Mouse (Mus musculus): ENCODE measurements around the gene Eipr1.

Gene Eipr1

DNA sequence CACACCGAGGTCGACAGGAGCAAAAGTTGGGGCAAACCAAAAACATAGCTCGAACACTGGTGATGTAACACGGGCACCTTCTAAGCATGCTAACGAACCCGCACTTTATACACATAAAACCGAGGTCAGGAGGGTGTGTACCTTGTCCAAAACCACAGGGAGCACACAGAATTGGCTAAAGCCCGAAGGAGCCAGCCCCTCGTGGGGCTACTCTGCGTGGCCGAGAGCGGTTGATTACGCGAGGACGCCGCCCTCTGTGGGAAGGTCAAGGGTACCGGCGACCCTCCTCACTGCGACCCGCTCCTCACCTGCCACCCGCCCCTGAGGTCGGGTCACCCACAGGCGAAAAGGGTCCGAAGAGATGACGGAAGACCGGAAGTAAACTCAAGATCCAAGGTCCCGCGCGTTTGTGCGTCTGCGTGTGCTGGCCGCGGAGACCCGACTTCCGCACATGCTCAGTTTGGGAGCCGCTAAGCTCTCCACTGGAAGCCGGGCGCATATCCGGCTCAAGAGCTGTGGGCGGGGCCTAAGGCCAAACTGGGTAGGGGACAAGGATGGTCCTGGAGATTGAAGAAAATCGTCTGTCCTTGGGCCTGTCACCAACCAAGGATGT lies 1.5 kb upstream of the Eipr1 start, which contains the start of gene Trappc12:
Trappc12 (minus strand) TSS at position 452 of the 613 bp plus-strand sequence.
- no peak; the same call in 1 of the 2 replicates for TF ChIP-seq GATA4 (IDR thresholded peaks at IDR 0.05; ENCODE audit: insufficient replicate concordance, low read length)

DNA sequence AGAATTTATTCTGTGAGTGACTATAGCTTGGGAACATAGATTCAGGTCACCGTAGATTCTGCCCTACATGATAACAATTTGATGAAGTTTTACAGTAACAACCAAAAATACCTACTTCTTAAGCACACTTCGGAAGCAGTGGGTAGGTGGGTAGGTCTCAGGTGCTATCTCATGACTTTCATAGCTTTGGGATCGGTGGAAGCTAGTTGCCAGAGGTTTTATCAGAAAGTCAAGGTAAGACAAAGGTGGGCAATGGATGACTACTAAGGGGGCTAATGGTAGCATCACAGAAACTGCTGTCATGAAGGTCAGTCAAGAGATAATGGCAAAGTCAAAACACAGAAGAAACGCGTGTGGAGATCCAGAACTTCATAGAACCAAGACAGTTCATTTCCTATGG lies 727 bp upstream of the Eipr1 start:
- TF ChIP-seq GATA4 (IDR thresholded peaks at IDR 0.05; ENCODE audit: insufficient replicate concordance, low read length): no peak

DNA sequence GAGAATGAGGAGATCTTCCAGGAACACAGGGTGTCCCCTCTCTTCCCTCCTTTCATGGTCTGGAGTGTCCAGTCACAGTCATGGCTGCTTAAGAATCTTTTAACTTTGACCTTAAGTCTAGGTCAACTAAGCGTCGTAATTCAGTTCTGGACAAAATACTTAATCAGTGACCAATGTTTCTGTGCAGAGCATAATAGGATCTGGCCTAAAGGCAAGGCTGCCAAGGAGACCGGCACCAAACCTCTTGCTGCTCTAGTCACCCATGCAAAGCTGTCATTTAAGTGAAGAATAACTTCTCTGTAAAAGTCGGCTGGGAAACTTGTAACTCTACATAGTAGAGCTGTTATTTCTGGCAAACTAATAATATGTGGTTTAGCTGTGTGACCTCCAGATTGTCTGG lies 4.4 kb downstream of the Eipr1 start:
- no peak for TF ChIP-seq GATA4 (IDR thresholded peaks at IDR 0.05; ENCODE audit: insufficient replicate concordance, low read length)

DNA sequence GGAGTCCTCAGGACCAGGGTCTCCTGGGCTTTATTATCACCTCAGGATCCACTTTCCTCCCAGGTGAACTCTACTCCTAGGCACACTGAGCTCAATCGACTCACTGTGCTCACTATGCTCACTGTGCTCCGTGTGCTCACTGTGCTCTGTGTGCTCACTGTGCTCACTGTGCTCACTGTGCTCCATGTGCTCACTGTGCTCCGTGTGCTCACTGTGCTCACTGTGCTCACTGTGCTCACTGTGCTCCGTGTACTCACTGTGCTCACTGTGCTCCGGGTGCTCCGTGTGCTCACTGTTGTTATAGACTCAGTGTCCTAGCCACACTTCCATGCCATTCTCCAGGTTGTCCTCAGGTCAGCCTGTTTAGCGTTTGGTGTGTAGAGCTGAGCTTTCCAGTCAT lies 18.4 kb downstream of the Eipr1 start:
- TF ChIP-seq GATA4 (IDR thresholded peaks at IDR 0.05; ENCODE audit: insufficient replicate concordance, low read length): no peak

DNA sequence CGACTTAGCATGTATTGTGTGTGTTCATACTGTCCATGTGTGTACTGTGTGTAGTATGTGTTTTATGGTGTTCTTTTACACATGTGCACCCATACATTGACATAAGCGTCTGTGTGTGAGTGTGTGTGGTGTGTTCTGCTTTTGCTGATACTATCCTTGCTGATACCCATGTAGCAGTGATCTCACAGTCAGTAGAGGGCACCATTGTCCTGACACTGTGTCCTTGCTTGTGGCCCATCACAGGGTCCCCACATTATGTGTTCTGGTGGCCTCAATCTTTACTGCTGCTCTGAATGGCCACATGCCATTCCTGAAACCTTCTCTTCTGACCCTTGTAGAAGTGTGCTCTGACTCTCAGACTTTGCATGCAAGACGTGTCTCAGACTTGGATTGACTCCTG lies 22.2 kb downstream of the Eipr1 start:
- no peak for TF ChIP-seq GATA4 (IDR thresholded peaks at IDR 0.05; ENCODE audit: insufficient replicate concordance, low read length)

DNA sequence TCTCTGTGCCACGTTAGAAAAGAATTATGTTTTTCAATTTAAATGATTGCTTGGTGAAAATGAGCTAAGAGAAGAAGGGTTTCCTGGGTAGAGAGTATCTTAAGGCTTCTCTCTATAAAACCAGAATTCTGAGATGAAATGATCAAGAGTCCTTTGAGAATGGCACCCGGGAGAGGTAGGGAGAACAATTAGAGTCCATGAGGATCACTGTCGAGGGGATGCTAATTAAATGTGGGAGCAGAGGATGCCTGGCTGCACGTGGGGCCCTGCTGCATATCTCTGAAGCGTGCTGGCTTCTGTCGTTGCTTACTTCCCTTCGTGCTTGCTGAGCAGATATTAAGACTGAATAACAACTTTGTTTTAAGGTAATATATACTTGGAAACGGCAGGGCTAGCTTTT lies 23.5 kb downstream of the Eipr1 start:
- TF ChIP-seq GATA4 (IDR thresholded peaks at IDR 0.05; ENCODE audit: insufficient replicate concordance, low read length): no peak

DNA sequence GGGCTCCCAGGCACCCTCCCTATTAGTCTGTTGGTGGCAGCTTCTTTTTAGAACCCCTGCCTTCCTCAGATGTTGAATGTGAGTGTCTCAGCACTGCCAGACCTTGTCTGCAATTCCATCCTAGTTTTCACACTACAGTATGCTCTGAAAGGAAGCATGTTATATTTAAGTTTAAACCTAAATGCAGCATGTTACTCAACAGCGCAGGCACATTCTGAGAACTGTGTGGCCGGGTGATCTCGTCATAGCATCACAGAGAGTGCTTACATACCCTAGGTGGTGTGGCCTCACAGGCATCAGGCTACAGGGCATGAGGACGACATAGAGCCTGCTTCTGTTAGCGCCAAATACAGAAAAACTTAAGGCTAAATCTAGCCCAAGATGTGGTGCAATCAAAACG lies 24.0 kb downstream of the Eipr1 start:
- no peak for TF ChIP-seq GATA4 (IDR thresholded peaks at IDR 0.05; ENCODE audit: insufficient replicate concordance, low read length)

DNA sequence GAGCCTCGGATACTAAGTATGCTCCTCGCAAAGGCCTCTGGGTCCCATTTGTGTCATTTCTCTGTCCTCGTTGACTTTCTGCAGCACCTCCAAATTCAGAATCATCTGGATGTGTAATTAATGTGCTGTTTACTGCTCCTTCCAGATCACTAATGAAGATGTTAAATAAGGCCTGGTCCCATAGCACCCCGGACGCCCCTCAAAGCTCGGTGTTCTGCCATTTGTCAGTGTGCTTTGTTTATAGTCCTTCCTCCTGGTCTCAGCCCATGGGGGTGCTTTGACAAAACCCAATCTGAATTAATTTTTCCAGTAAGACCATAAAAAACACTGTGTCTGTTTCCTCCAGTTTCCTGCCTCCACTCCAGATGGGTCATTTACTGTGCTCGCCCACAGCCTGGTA lies 28.6 kb downstream of the Eipr1 start:
- no peak for TF ChIP-seq GATA4 (IDR thresholded peaks at IDR 0.05; ENCODE audit: insufficient replicate concordance, low read length)

DNA sequence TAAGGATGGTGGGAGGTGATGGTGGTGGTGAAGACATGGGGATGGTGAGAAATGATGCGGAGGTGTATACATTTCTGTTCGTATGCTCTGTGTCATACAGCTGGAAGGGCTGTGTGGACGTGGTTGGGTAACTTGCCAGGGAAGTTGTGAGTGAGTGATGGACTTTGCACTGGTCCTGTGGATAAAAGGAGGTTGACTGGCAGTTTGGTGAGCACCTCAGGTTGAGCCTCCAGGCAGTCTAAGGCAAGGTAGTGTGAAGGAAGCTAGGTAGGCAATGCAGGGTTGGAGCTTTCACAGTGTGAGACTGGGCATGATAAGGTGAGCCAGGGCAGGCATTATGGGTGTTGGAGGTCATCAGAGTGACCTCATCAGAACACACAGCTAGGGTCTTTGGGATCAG lies 31.0 kb downstream of the Eipr1 start:
- TF ChIP-seq GATA4 (IDR thresholded peaks at IDR 0.05; ENCODE audit: insufficient replicate concordance, low read length): no peak

DNA sequence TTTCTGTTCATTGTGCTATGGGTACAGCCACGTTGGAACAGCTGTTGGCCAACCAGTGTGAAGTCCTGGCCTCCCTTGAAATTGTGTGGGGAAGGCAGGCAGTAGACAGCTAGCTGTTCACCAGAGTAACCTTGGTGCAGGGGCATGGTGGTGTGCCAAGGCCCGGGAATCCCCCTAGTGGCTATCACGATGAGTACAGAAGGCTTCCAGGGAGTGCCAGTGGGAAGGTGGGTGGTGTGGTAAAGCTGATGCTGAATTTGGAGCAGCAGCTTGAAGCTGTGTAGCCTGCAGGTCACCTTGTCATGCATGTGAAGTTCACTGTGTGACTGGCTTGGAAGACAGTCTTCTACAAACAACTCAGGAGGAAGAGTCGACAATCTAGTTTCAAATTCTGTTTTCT lies 32.8 kb downstream of the Eipr1 start:
- TF ChIP-seq GATA4 (IDR thresholded peaks at IDR 0.05; ENCODE audit: insufficient replicate concordance, low read length): no peak

DNA sequence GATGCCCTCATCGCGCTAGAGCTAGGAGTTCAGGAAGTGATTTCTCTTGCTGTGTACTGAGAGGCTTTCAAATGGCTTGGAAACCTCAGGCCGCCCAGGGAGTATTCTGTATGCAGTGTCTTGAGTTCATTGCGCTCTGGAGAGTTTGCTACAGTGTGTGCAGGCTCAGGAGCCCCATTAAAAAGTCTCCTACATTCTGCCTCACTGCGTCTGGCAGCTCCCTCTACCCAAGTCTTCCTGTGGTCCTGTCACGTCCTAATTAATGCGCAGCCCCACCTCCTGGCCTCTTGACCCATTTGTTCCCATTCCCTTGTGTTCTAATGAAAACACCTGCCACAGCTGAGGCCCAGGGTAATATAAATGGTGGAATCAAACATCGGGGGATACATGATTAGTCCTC lies 33.3 kb downstream of the Eipr1 start:
- no peak for TF ChIP-seq GATA4 (IDR thresholded peaks at IDR 0.05; ENCODE audit: insufficient replicate concordance, low read length)

DNA sequence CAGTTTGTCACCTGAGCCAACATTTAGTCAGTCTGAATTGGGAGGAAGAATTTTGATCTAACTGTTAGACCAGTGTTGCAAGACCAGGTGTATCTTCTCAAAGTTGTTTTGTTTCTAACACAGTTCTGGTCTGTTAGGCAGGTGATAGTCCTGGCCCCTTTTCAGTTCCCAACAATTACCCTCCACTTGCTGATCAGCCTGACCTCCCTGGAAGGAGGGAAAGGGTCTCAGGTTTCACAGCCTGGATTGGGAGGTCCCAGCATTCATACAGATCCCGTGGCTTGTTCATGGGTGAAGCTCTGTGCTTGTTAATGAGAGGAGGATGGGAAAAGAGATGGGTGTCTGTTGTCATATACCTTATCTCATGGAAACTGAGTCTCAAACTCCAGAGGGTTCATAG lies 33.7 kb downstream of the Eipr1 start:
- no peak for TF ChIP-seq GATA4 (IDR thresholded peaks at IDR 0.05; ENCODE audit: insufficient replicate concordance, low read length)

DNA sequence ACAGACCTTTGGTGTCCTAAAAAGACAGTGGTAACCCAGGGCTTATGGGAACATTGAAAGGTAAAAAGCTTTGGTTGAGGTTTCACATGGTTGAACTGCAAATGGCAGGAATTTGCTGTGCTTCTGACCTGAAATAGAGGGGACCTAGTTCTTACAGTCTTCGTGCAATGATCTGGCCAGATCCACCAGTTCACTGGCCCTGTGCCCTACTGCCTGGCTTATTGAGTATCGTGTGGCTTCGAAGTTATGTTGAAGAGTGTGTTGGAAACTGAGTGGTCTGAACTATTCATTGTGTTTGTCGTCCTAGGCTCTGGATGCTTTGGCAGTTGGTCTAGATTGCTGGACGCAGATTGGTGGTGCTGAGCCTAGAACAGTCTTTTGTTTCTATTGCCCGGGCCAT lies 34.7 kb downstream of the Eipr1 start:
- no peak for TF ChIP-seq GATA4 (IDR thresholded peaks at IDR 0.05; ENCODE audit: insufficient replicate concordance, low read length)

DNA sequence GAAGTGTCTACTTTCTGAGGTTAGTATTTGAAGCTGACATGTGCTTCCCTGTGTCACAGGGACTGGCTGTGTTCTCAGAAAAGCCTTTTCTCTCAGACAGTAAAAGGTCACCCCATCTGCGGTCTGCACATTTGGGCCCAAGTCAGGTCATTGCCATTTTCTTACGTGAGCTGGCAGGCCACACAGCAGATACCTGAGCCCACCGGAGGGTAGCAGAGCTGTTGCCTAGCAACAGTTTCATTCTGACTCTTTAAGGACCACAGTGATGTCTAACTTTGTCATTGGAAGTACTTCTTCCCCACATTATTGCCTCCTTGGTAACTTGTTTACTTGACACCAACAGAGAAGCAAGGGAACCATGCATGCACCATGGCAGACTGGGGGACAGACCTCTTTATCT lies 41.0 kb downstream of the Eipr1 start:
- TF ChIP-seq GATA4 (IDR thresholded peaks at IDR 0.05; ENCODE audit: insufficient replicate concordance, low read length): no peak

DNA sequence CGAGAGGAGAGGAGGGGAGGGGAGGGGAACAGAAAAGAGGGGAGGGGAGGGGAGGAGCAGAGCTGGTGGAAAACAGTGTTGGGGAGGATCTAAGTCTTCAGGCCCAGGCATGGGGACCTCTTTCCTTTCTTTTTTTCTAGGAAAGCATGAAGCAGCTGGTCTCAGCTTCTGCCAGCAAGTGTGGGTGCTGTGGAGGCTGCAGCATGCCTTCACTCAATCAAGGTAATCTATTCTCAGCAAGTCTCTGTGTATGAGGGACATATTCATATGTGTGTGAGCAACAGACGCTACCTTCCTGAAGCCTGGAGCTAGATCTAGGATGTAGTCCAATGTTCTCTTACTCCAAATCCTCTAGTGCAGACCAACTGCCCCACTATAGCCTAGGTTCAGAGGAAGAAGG lies 42.1 kb downstream of the Eipr1 start:
- TF ChIP-seq GATA4 (IDR thresholded peaks at IDR 0.05; ENCODE audit: insufficient replicate concordance, low read length): no peak

DNA sequence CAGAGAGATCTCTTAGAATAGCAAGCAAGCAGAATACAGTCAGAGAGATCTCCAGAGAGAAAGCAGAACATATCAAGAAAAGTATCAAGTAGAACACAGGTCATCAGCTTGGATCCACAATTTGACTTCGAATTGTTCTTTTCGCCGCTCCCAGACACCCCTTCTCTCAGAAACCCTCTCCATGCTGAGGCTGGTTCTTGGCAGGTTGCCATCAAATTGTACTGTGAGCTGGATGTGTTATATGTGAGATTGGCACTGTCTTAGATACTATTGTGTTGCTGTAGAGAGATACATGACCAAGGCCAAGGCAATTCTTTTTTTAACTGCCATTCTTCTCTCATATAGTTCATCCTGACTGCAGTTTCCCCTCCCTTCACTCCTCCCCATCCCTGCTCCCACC lies 43.4 kb downstream of the Eipr1 start:
- TF ChIP-seq GATA4 (IDR thresholded peaks at IDR 0.05; ENCODE audit: insufficient replicate concordance, low read length): no peak

DNA sequence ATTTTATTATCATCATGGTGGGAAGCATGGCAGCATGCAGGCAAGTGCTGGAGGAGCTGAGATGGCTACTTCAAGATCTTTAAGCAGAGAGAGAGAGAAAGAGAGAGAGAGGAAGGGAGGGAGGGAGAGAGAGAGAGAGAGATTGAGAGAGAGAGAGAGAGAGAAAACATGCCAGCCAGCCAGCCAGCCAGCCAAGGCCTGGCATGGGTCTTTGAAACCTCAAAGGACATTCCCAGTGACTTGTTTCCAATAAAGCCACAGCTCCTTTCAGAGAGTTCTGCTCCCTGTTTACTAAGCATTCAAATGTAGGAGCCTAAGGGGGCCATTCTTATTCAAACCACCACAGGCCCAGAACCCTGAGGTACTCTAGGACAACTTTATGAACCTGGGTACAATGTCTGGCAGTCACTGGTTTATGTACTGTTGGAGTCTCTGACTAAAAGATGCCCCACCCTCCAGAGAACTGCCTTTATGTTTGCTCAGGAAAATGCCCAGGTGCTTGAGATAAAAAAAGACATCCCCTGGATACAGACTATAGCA lies 45.3 kb downstream of the Eipr1 start:
- no peak for TF ChIP-seq GATA4 (IDR thresholded peaks at IDR 0.05; ENCODE audit: insufficient replicate concordance, low read length)

All from liver, adult (tissue).